Mouse (Mus musculus) liver, embryonic 14.5 days (tissue): ENCODE data around the gene Lysmd3. TPM values are rescaled to one million over a fixed set of nuclear protein-coding genes. Genes with fewer than 3 reads are reported as not detected.

Experiments
- ATAC-seq: fragments of 200-750 bp; cut with Nextera tagmentation; 2 replicates; pipeline ENCODE4 v1.8.0; 2017; ENCODE audit warnings: moderate number of reproducible peaks, mild to moderate bottlenecking, moderate library complexity; ENCODE audit not compliant: insufficient read depth
- DNase-seq, 3 experiments: peaks; one replicate each; pipeline ENCODE4 v3.0.0-alpha.2; 2012 to 2013; ENCODE audit warnings: low read depth in 3 of 3, low spot score in 3 of 3
- H3K27ac ChIP-seq: fragments of 300-500 bp; sonication (generic); 2 replicates; pipeline ENCODE4 v1.5.1; 2014; ENCODE audit warnings: moderate library complexity, mild to moderate bottlenecking, control low read depth, inconsistent platforms
- H3K27me3 ChIP-seq: fragments of 300-500 bp; sonication (generic); 2 replicates; pipeline ENCODE4 v1.6.1; 2014; ENCODE audit warnings: mild to moderate bottlenecking, low read length, moderate library complexity; ENCODE audit not compliant: control insufficient read depth, insufficient read depth
- H3K36me3 ChIP-seq: fragments of 300-500 bp; sonication (generic); replicated peaks from 2 replicates; pipeline ENCODE4 v1.6.1; 2014; ENCODE audit warnings: low read depth; ENCODE audit not compliant: control insufficient read depth, insufficient read depth
- H3K4me1 ChIP-seq, 2 experiments: fragments of 200-500 bp in 1 of 2; fragments of 300-500 bp in 1 of 2; sonication (generic) in 1 of 2; replicated peaks; 2 replicates each; pipeline ENCODE4 v1.6.1; 2012 to 2014; ENCODE audit warnings: antibody characterized with exemption in 1 of 2, inconsistent platforms in 1 of 2, low read length in 1 of 2; ENCODE audit not compliant: control insufficient read depth in 2 of 2, insufficient read depth in 2 of 2
- H3K4me2 ChIP-seq: fragments of 300-500 bp; sonication (generic); 2 replicates; pipeline ENCODE4 v1.6.1; 2014; ENCODE audit warnings: low read depth, mild to moderate bottlenecking, control low read depth, moderate library complexity
- H3K4me3 ChIP-seq, 2 experiments: fragments of 200-500 bp in 1 of 2; fragments of 300-500 bp in 1 of 2; sonication (generic) in 1 of 2; 2 replicates each; pipeline ENCODE4 v1.5.1; 2012 to 2014; ENCODE audit warnings: low read depth in 2 of 2, low read length in 2 of 2, mild to moderate bottlenecking in 2 of 2, control low read depth in 1 of 2, inconsistent platforms in 1 of 2, moderate library complexity in 1 of 2; ENCODE audit not compliant: insufficient read depth in 1 of 2
- H3K9ac ChIP-seq: fragments of 300-500 bp; sonication (generic); replicated peaks from 2 replicates; pipeline ENCODE4 v1.6.1; 2014; ENCODE audit warnings: mild to moderate bottlenecking, control low read depth, moderate library complexity
- H3K9me3 ChIP-seq: fragments of 300-500 bp; sonication (generic); 2 replicates; pipeline ENCODE4 v1.6.1; 2016; ENCODE audit warnings: low read length, mixed read lengths; ENCODE audit not compliant: control insufficient read depth
- CTCF ChIP-seq: IDR thresholded peaks from 2 replicates; pipeline ENCODE4 v1.5.1; 2016; ENCODE audit warnings: antibody characterized with exemption, low read depth, control low read depth
- EP300 ChIP-seq: IDR thresholded peaks from 2 replicates; pipeline ENCODE4 v1.6.1; 2016; ENCODE audit warnings: antibody characterized with exemption, low read depth
- WGBS: fragments of 180-500 bp; shearing (Covaris S2); extraction: QIAGEN DNeasy Blood & Tissue Kit; methylation state at CpG from one replicate; pipeline ENCODE4 v1.1.7; 2014; ENCODE audit not compliant: insufficient replicate concordance; 5-methylcytosine and 5-hydroxymethylcytosine counted together
- polyA plus RNA-seq, 2 experiments: library from polyadenylated mRNA; depleted of rRNA in 1 of 2; stranded (reverse) in 1 of 2; unstranded in 1 of 2; fragments of >200 nt; fragmentation: Nextera tagmentation in 1 of 2; extraction: Ambion mirVana in 1 of 2; gene quantifications; 2 replicates each; pipeline versions ENCODE4 v1.2.1 to v1.2.3; 2012 to 2014

Lysmd3 gene
- polyA plus RNA-seq, 2 experiments = 6.4 to 19.0 TPM

DNA sequence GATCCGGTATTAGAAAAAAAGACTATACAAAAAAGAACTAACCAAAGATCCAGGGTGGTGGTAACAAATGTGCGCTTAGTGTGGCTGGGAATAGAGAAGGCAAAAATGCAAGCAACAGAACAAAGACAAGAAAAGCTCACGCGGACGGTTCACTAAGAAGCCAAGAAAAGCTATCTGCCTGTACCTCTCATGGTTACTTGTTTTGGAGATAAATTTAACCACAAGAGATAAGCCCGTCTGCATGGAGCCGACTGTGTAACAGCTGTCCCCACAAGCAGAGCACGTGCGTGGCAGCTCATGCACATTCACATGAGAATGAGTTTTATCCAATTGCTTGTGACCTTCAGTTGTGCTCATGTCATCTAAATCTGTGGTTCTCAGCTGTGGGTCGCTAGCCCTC, 33.0 kb downstream of the Lysmd3 start:
- no peaks in the 10 kb centered on the region for H3K9me3 ChIP-seq
- H3K4me3 ChIP-seq = no peak overlapping the region
- TF ChIP-seq CTCF = no peak
- peak; percentile 86 for TF ChIP-seq EP300
- no peaks in the 10 kb centered on the region; the same call in none of the 2 replicates for H3K36me3 ChIP-seq
- H3K4me2 ChIP-seq = peak overlapping the region; percentile 57
- no peaks in the 10 kb centered on the region for H3K27me3 ChIP-seq
- peak; percentile 81 for ATAC-seq
- peak overlapping the region; percentile 18 for H3K27ac ChIP-seq
- H3K4me1 ChIP-seq = peaks cover 24 to 25% of the 10 kb centered on the region in 2 experiments
- DNase-seq = peak; percentile 43 to 57 (median 47)
- 15% methylated on average over 10 of the region's 10 CpGs for WGBS
- H3K9ac ChIP-seq = 0 out of 2 replicates have a peak overlapping the region, but pooled peaks have one; percentile 14

- H3K9ac ChIP-seq = no peak overlapping the region
- DNase-seq = peak; percentile 72 to 75 (median 74)
These were observed 34.1 kb downstream of the Lysmd3 start for GRCm38 (mm10) chr13:81691606-81692005.

GRCm38 (mm10) chr13:81694446-81694845, 37.0 kb downstream of the Lysmd3 start:
- no peak overlapping the region for H3K27ac ChIP-seq
- 89% methylated on average over 12 of the region's 12 CpGs for WGBS

More at GRCm38 (mm10) chr13:81691606-81692005, 34.1 kb downstream of the Lysmd3 start:
- WGBS = 24% methylated on average over 9 of the region's 9 CpGs
- ATAC-seq = peak; percentile 77
- Histone ChIP-seq H3K27me3 (no peaks in the 10 kb centered on the region), H3K27ac (peak overlapping the region; percentile 53), H3K9me3 (no peaks in the 10 kb centered on the region), H3K4me3 (no peak overlapping the region), H3K36me3 (no peaks in the 10 kb centered on the region; the same call in 1 of the 2 replicates), H3K4me1 (peaks cover 24 to 25% of the 10 kb centered on the region in 2 experiments), H3K4me2 (peak overlapping the region; percentile 41)
- TF ChIP-seq EP300 = peak; percentile 48
- no peak for TF ChIP-seq CTCF

GRCm38 (mm10) chr13:81703148-81703547, 45.7 kb downstream of the Lysmd3 start:
- no peak overlapping the region for H3K27ac ChIP-seq
- 78% methylated on average over 7 of the region's 7 CpGs for WGBS

More at GRCm38 (mm10) chr13:81694446-81694845, 37.0 kb downstream of the Lysmd3 start:
- ATAC-seq (no peak), DNase-seq (no peak)
- Histone ChIP-seq H3K36me3 (no peaks in the 10 kb centered on the region), H3K4me2 (no peak overlapping the region), H3K4me1 (peaks cover 23 to 24% of the 10 kb centered on the region in 2 experiments), H3K27me3 (no peaks in the 10 kb centered on the region), H3K9ac (no peak overlapping the region), H3K4me3 (no peak overlapping the region), H3K9me3 (no peaks in the 10 kb centered on the region)
- TF ChIP-seq EP300 (no peak), CTCF (no peak)

GRCm38 (mm10) chr13:81703621-81704020, 46.2 kb downstream of the Lysmd3 start:
- Histone ChIP-seq H3K9me3 (no peaks in the 10 kb centered on the region), H3K4me2 (no peak overlapping the region), H3K4me3 (no peak overlapping the region), H3K9ac (no peak overlapping the region), H3K4me1 (peaks cover 0 to 5% of the 10 kb centered on the region in 2 experiments; a peak in 2 of 4 replicates), H3K27ac (no peak overlapping the region), H3K27me3 (no peaks in the 10 kb centered on the region), H3K36me3 (no peaks in the 10 kb centered on the region)
- DNase-seq = no peak
- ATAC-seq = no peak
- WGBS = 81% methylated on average over 9 of the region's 9 CpGs
- no peak for TF ChIP-seq EP300
- no peak for TF ChIP-seq CTCF

More at GRCm38 (mm10) chr13:81703148-81703547, 45.7 kb downstream of the Lysmd3 start:
- no peak for ATAC-seq
- Histone ChIP-seq H3K27me3 (no peaks in the 10 kb centered on the region), H3K4me3 (no peak overlapping the region), H3K4me1 (peaks cover 0 to 5% of the 10 kb centered on the region in 2 experiments; a peak in 2 of 4 replicates), H3K9ac (no peak overlapping the region), H3K9me3 (no peaks in the 10 kb centered on the region), H3K36me3 (no peaks in the 10 kb centered on the region), H3K4me2 (no peak overlapping the region)
- no peak for DNase-seq
- no peak for TF ChIP-seq EP300
- TF ChIP-seq CTCF = peak; percentile 28
